Mouse (Mus musculus) kidney, embryonic 16.5 days (tissue): ENCODE results near the gene 1810009A15Rik. TPM values are rescaled to one million over a fixed set of nuclear protein-coding genes. Genes with fewer than 3 reads are reported as not detected.
"Not testable (repeated sequence)": the region's sequence is repeated elsewhere in the genome, so short reads cannot be mapped to it uniquely, and the experiment has no call there.

Experiments used
- ATAC-seq: fragments of 200-750 bp; cut with Nextera tagmentation; 2 replicates; pipeline ENCODE4 v1.8.0; 2017; ENCODE audit warnings: moderate TSS enrichment; ENCODE audit not compliant: low FRiP score, low TSS enrichment
- H3K27ac ChIP-seq: fragments of 300-500 bp; sonication (generic); 2 replicates; pipeline ENCODE4 v1.5.1; 2014; ENCODE audit warnings: low read length
- H3K27me3 ChIP-seq: fragments of 300-500 bp; sonication (generic); 2 replicates; pipeline ENCODE4 v1.6.1; 2014; ENCODE audit warnings: low read length, control low read depth, mixed read lengths; ENCODE audit not compliant: insufficient read depth
- H3K36me3 ChIP-seq: fragments of 300-500 bp; sonication (generic); 2 replicates; pipeline ENCODE4 v1.6.1; 2014; ENCODE audit warnings: low read length, control low read depth, mixed read lengths; ENCODE audit not compliant: insufficient read depth
- H3K4me1 ChIP-seq: fragments of 300-500 bp; sonication (generic); 2 replicates; pipeline ENCODE4 v1.6.1; 2014; ENCODE audit warnings: low read length, control low read depth, mixed read lengths; ENCODE audit not compliant: insufficient read depth
- H3K4me2 ChIP-seq: fragments of 300-500 bp; sonication (generic); replicated peaks from 2 replicates; pipeline ENCODE4 v1.6.1; 2014; ENCODE audit warnings: low read depth, low read length
- H3K4me3 ChIP-seq: fragments of 300-500 bp; sonication (generic); 2 replicates; pipeline ENCODE4 v1.5.1; 2014; ENCODE audit warnings: mild to moderate bottlenecking, low read length
- H3K9ac ChIP-seq: fragments of 300-500 bp; sonication (generic); replicated peaks from 2 replicates; pipeline ENCODE4 v1.6.1; 2014; ENCODE audit warnings: low read length
- H3K9me3 ChIP-seq: fragments of 300-500 bp; sonication (generic); 2 replicates; pipeline ENCODE4 v1.6.1; 2016; ENCODE audit warnings: low read length, control low read depth
- WGBS: fragments of 180-500 bp; shearing (Covaris S2); extraction: QIAGEN DNeasy Blood & Tissue Kit; methylation state at CpG from one replicate; pipeline ENCODE4 v1.1.7; 2014; 5-methylcytosine and 5-hydroxymethylcytosine counted together
- polyA plus RNA-seq: library from polyadenylated mRNA; unstranded; fragments of >200 nt; fragmentation: Nextera tagmentation; extraction: Ambion mirVana; gene quantifications from 2 replicates; pipeline ENCODE4 v1.2.1, GENCODE M21; 2015

The 1810009A15Rik gene
- polyA plus RNA-seq, 1 experiment from 2014 or later: 93.0 TPM

- Histone ChIP-seq H3K4me3 (no peak overlapping the region), H3K9me3 (no peaks in the 10 kb centered on the region), H3K27ac (no peak overlapping the region), H3K36me3 (peaks cover 9% of the 10 kb centered on the region), H3K4me2 (no peak overlapping the region), H3K4me1 (0 out of 2 replicates have a peak, but pooled peaks cover 7% of the 10 kb centered on the region), H3K9ac (no peak overlapping the region), H3K27me3 (no peaks in the 10 kb centered on the region)
- 57% methylated on average over 7 of the region's 7 CpGs for WGBS
- no peak for ATAC-seq
Observed at GRCm38 (mm10) chr19:8851639-8852038, 37.0 kb upstream of the 1810009A15Rik start.

DNA sequence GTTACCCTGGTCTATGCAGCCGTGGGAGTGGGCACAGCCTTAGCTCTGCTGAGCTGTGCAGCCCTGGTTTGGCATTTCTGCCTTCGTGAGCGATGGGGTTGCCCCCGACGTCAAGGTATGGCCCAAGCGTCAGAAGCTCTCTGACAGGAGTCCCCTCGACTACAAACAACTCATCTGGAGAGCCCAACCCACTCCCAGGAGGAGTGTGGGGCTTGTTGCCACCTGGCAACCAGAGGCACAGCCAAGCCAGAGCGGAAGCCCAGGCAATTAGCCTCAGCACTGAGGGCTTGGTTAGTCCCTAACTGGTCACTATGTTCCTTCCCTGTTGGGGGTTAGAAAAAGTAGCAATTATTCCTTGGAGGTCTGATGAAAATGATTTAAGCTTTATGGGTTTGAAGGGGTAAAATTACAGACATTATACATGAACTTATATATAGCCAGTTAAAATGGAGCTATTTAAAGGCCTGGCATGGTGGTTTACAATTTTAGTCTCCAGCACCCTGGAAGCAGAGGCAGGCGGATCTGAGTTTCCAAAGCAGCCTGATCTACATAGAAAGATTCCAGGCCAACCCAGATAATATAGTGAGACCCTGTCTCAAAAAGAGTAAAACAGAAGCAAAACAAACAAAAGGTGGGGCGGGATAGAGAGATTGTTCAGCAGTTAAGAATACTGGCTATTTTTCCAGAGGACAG, 36.3 kb upstream of the 1810009A15Rik start:
- H3K4me2 ChIP-seq: no peak overlapping the region

DNA sequence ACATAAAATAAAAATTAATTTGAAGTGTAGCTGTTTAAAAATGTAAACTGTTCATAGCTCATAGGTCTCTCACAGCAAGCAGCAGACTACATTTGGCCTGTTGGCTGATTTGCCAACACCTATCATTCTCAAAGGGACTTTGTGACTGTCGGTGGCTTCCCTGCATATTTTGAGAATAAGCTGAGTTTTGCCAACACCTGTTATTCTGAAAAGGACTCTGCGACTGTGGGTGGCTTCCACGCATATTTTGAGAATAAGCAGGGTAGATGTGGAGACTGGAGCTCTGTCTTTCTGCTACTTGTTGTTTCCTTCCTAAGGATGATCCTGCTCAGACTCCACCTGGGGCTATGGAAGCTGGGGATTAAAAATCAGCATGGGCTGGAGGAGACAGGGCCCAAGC, 35.5 kb upstream of the 1810009A15Rik start:
- Histone ChIP-seq H3K4me2 (no peak overlapping the region), H3K27ac (no peak overlapping the region), H3K4me1 (0 out of 2 replicates have a peak, but pooled peaks cover 7% of the 10 kb centered on the region), H3K36me3 (no peaks in the 10 kb centered on the region), H3K9me3 (no peaks in the 10 kb centered on the region), H3K4me3 (no peak overlapping the region), H3K9ac (no peak overlapping the region), H3K27me3 (no peaks in the 10 kb centered on the region)
- no peak for ATAC-seq
- WGBS: 83% methylated on average over 3 of the region's 3 CpGs

More for the DNA sequence above, 36.3 kb upstream of the 1810009A15Rik start:
- no peak overlapping the region for H3K4me3 ChIP-seq
- 52% methylated on average over 10 of the region's 10 CpGs for WGBS
- no peak for ATAC-seq
- 0 out of 2 replicates have a peak, but pooled peaks cover 7% of the 10 kb centered on the region for H3K4me1 ChIP-seq
- H3K9me3 ChIP-seq: no peaks in the 10 kb centered on the region
- no peak overlapping the region for H3K27ac ChIP-seq
- peaks cover 3% of the 10 kb centered on the region; the same call in 1 of the 2 replicates for H3K36me3 ChIP-seq
- H3K9ac ChIP-seq: no peak overlapping the region
- no peaks in the 10 kb centered on the region for H3K27me3 ChIP-seq

GRCm38 (mm10) chr19:8857689-8858088, 31.0 kb upstream of the 1810009A15Rik start:
- Histone ChIP-seq H3K9me3 (no peaks in the 10 kb centered on the region), H3K4me2 (no peak overlapping the region), H3K27me3 (no peaks in the 10 kb centered on the region), H3K4me1 (no peaks in the 10 kb centered on the region), H3K4me3 (no peak overlapping the region), H3K36me3 (no peaks in the 10 kb centered on the region), H3K9ac (no peak overlapping the region), H3K27ac (no peak overlapping the region)
- WGBS: 39% methylated on average over 4 of the region's 4 CpGs
- no peak for ATAC-seq

- Histone ChIP-seq H3K4me3 (no peak overlapping the region), H3K9me3 (no peaks in the 10 kb centered on the region), H3K9ac (no peak overlapping the region), H3K4me2 (no peak overlapping the region), H3K36me3 (no peaks in the 10 kb centered on the region), H3K27me3 (no peaks in the 10 kb centered on the region), H3K27ac (no peak overlapping the region), H3K4me1 (no peaks in the 10 kb centered on the region)
- no peak for ATAC-seq
- WGBS: 16% methylated on average over 1 of the region's 1 CpGs
Observed at GRCm38 (mm10) chr19:8859018-8859417, 29.6 kb upstream of the 1810009A15Rik start.

DNA sequence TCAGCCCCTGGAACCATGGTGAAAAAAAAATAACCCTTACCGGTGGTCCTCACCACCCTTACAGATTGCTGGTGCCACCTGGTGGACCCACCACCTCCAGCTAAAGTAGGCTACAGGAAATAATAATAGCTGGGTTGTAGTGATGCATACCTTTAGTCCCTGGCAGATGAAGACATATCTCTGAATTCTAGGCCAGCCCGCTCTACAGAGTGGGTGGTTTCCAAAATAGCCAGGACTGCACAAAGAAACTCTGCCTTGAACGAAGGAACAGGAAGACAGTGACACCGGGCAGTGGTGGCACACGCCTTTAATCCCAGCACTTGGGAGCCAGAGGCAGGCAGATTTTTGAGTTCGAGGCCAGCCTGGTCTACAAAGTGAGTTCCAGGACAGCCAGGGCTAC, 24.4 kb upstream of the 1810009A15Rik start:
- Histone ChIP-seq H3K4me1 (no peaks in the 10 kb centered on the region), H3K27ac (no peak overlapping the region), H3K27me3 (no peaks in the 10 kb centered on the region), H3K36me3 (no peaks in the 10 kb centered on the region), H3K4me2 (no peak overlapping the region), H3K4me3 (no peak overlapping the region), H3K9me3 (no peaks in the 10 kb centered on the region), H3K9ac (no peak overlapping the region)
- 85% methylated on average over 6 of the region's 6 CpGs for WGBS
- no peak for ATAC-seq

- Histone ChIP-seq H3K4me1 (peaks cover 10% of the 10 kb centered on the region), H3K4me3 (peak overlapping the region; percentile 99; the same call in 1 of the 2 replicates), H3K4me2 (peak overlapping the region; percentile 90), H3K36me3 (peaks cover 21% of the 10 kb centered on the region)
- whole genome bisulfite sequencing: 83% methylated on average over 3 of the region's 3 CpGs
- ATAC-seq, H3K9ac ChIP-seq, H3K27ac ChIP-seq, H3K9me3 ChIP-seq, H3K27me3 ChIP-seq: not testable (repeated sequence)
Observed at GRCm38 (mm10) chr19:8870381-8870780, 18.3 kb upstream of the 1810009A15Rik start.

DNA sequence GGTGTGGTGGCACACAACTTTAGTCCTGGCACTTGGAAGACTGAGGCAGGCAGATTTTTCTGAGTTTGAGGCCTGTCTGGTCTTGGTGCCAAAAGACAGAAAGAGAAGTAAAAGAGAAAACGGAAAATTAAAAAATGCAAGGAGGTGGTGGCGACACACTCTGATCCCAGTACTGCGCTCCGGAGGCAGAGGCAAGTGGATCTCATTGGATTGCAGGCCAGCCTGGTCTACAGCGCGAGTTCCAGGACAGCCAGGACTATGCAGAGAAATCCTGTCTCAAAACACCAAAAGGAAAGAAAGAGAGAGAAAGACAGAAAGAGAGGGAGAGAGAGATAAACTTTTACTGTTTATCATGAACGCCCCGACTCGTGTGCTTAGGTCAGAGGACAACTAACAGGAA, 17.8 kb upstream of the 1810009A15Rik start:
- H3K27me3 ChIP-seq: no peaks in the 10 kb centered on the region
- peaks cover 26% of the 10 kb centered on the region for H3K36me3 ChIP-seq
- peak overlapping the region; percentile 99 for H3K9ac ChIP-seq
- H3K27ac ChIP-seq: peak overlapping the region; percentile 81
- no peak; the same call in 1 of the 2 replicates for ATAC-seq
- H3K4me2 ChIP-seq: peak overlapping the region; percentile 90
- H3K9me3 ChIP-seq: no peaks in the 10 kb centered on the region
- peaks cover 10% of the 10 kb centered on the region for H3K4me1 ChIP-seq
- peak overlapping the region; percentile 99 for H3K4me3 ChIP-seq
- 45% methylated on average over 9 of the region's 9 CpGs for WGBS

DNA sequence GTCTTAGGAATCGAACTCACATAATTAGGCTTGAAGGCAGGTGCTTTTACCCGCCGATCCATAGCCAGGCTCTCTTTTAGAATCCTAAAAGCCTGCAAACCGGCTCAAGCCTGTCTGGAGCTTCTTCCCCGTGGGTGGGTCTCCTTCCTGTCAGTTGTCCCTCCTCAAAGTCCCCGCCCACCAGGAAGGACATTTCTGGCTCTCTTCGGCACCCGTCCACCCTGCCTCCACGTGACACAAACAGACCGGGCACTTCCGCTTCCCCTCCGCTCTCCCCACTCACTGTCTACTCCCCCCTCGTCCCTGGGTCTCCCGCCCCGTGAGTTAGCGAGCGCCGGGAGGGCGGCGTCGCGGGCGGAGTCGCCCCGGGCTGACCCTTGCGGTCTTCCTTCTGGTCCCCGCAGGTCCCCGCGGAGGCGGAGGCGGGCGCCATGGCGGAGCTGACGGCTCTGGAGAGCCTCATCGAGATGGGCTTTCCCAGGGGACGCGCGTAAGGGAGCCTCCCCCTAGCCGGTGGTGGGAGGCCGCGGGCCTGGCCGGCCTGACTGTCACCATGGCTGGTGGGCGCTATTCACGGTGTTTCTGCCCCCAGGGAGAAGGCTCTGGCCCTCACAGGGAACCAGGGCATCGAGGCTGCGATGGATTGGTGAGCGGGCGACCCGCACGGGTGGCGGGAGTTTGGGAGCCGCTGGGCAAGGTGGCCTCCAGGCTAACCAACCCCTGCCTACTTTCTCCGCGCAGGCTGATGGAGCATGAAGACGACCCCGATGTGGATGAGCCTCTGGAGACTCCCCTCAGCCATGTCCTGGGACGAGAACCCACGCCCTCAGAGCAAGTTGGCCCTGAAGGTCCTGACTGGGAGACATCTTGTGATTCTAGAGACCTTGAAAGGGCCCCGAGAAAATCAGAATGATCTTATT, 17.1 kb upstream of the 1810009A15Rik start, which contains the start of gene Ubxn1:
TSS of gene Ubxn1 (plus strand) at position 230 of the 920 bp plus-strand sequence.
- H3K36me3 ChIP-seq: peaks cover 31% of the 10 kb centered on the region
- ATAC-seq: peak; percentile 96
- WGBS: under 1% methylated on average over 59 of the region's 59 CpGs

More for the DNA sequence above, 17.1 kb upstream of the 1810009A15Rik start, which contains the start of gene Ubxn1:
- H3K9ac ChIP-seq: peak within 1 kb of the TSS; percentile 99
- H3K4me3 ChIP-seq: peak within 1 kb of the TSS; percentile 99
- no peaks in the 10 kb centered on the region for H3K9me3 ChIP-seq
- peak within 1 kb of the TSS; percentile 90 for H3K4me2 ChIP-seq
- no peaks in the 10 kb centered on the region for H3K27me3 ChIP-seq
- H3K4me1 ChIP-seq: peaks cover 10% of the 10 kb centered on the region
- peak within 1 kb of the TSS; percentile 89 for H3K27ac ChIP-seq
